Mouse (Mus musculus) heart, adult 2 months (tissue): Measurements from ENCODE around the gene Fgfr2.

ENCODE experiments used
- CTCF ChIP-seq: fragments of 200-600 bp; IDR thresholded peaks from 2 replicates; pipeline ENCODE4 v1.8.1; 2022; ENCODE audit warnings: antibody characterized with exemption, mild to moderate bottlenecking, moderate library complexity
- POLR2A ChIP-seq: fragments of 200-500 bp; IDR thresholded peaks from 2 replicates; pipeline ENCODE4 v1.6.1; 2011; ENCODE audit warnings: mild to moderate bottlenecking, low read depth, low read length, control low read depth; ENCODE audit not compliant: insufficient read depth

GRCm38 (mm10) chr7:130273265-130273664 lies 2849.9 kb downstream of the Fgfr2 start:
- peak; percentile 100 for TF ChIP-seq CTCF
- TF ChIP-seq POLR2A: no peak
